Comparison of ENCODE assay signal across 9 mouse cellular contexts in genomic region chr6:98003114-98003513, GRCm38 (mm10).
DNase-seq lines count a peak whose midpoint lies in the region; ATAC-seq lines count a peak whose summit lies in the region.
"Had no signal": no experiment of that assay in that cellular context is flagged by ENCODE, and none has a peak within 500 bp of the region (broad histone marks: within the 10 kb centered on the region; RNA-seq: fewer than 3 reads in every experiment).

No protein-coding gene starts in this region.

- H3K9ac ChIP-seq in hindbrain, embryonic 11.5 days (ENCODE audit: low read depth, low read length): no peak overlapping the region
- no peak overlapping the region for H3K9ac ChIP-seq in hindbrain, embryonic 12.5 days
- H3K9ac ChIP-seq in neural tube, embryonic 13.5 days: no peak overlapping the region
- H3K9ac ChIP-seq: limb, embryonic 15.5 days had no signal

- H3K4me2 ChIP-seq in hindbrain, embryonic 11.5 days (replicated peaks; ENCODE audit: low read depth, low read length): no peak overlapping the region
- no peak overlapping the region for H3K4me2 ChIP-seq in hindbrain, embryonic 12.5 days (replicated peaks)
- H3K4me2 ChIP-seq in neural tube, embryonic 13.5 days: no peak overlapping the region
- H3K4me2 ChIP-seq: limb, embryonic 15.5 days had no signal

- DNase-seq in hindbrain, embryonic 11.5 days (ENCODE audit: low spot score): peak; percentile 72
- peak; percentile 23 for DNase-seq in CD4-positive helper T cell, adult 2 months (ENCODE audit: low read depth, low spot score)
- DNase-seq in ZHBTc4 (ENCODE audit: low read depth, low spot score): peak; percentile 62
- DNase-seq in gonadal fat pad, adult 2 months (ENCODE audit: low read depth): peak; percentile 5
- no peak for DNase-seq in adrenal gland, adult 2 months

- H3K27me3 ChIP-seq in hindbrain, embryonic 11.5 days (ENCODE audit: control insufficient read depth, insufficient read depth, low read length): no peaks in the 10 kb centered on the region
- no peaks in the 10 kb centered on the region for H3K27me3 ChIP-seq in hindbrain, embryonic 12.5 days
- peaks cover 4% of the 10 kb centered on the region for H3K27me3 ChIP-seq in neural tube, embryonic 13.5 days
- H3K27me3 ChIP-seq: limb, embryonic 15.5 days had no signal

- WGBS in hindbrain, embryonic 11.5 days: 23% methylated on average over 3 of the region's 3 CpGs
- 18% methylated on average over 3 of the region's 3 CpGs for WGBS in hindbrain, embryonic 12.5 days
- 26% methylated on average over 3 of the region's 3 CpGs for WGBS in neural tube, embryonic 13.5 days

- no peak for ATAC-seq in hindbrain, embryonic 11.5 days (ENCODE audit: low FRiP score)
- no peak for ATAC-seq in hindbrain, embryonic 12.5 days (ENCODE audit: low FRiP score)
- peak; percentile 15; the same call in 1 of the 2 replicates for ATAC-seq in neural tube, embryonic 13.5 days (ENCODE audit: low read depth)
- no peak for ATAC-seq in erythroid progenitor cell, adult 5-6 weeks (replicated peaks; ENCODE audit: low FRiP score, poor library complexity, severe bottlenecking)

- H3K9me3 ChIP-seq in hindbrain, embryonic 11.5 days (ENCODE audit: control insufficient read depth, low read length): no peaks in the 10 kb centered on the region
- no peaks in the 10 kb centered on the region for H3K9me3 ChIP-seq in hindbrain, embryonic 12.5 days (replicated peaks)
- H3K9me3 ChIP-seq in neural tube, embryonic 13.5 days: no peaks in the 10 kb centered on the region
- H3K9me3 ChIP-seq: limb, embryonic 15.5 days had no signal

- 0 out of 2 replicates have a peak, but pooled peaks cover 2% of the 10 kb centered on the region for H3K4me1 ChIP-seq in hindbrain, embryonic 11.5 days (replicated peaks; ENCODE audit: control insufficient read depth, insufficient read depth, low read length)
- H3K4me1 ChIP-seq in hindbrain, embryonic 12.5 days: 0 out of 2 replicates have a peak, but pooled peaks cover 5% of the 10 kb centered on the region
- no peaks in the 10 kb centered on the region for H3K4me1 ChIP-seq in neural tube, embryonic 13.5 days (replicated peaks)

- no peaks in the 10 kb centered on the region for H3K36me3 ChIP-seq in hindbrain, embryonic 11.5 days (ENCODE audit: control insufficient read depth, insufficient read depth, low read length)
- no peaks in the 10 kb centered on the region for H3K36me3 ChIP-seq in hindbrain, embryonic 12.5 days
- H3K36me3 ChIP-seq in neural tube, embryonic 13.5 days: no peaks in the 10 kb centered on the region
- H3K36me3 ChIP-seq: limb, embryonic 15.5 days had no signal

- H3K27ac ChIP-seq in hindbrain, embryonic 11.5 days (ENCODE audit: low read depth, low read length): no peak overlapping the region
- no peak overlapping the region for H3K27ac ChIP-seq in hindbrain, embryonic 12.5 days
- no peak overlapping the region for H3K27ac ChIP-seq in neural tube, embryonic 13.5 days (replicated peaks)
- H3K27ac ChIP-seq: limb, embryonic 15.5 days had no signal

- no peak overlapping the region for H3K4me3 ChIP-seq in hindbrain, embryonic 11.5 days (ENCODE audit: low read depth, low read length)
- no peak overlapping the region for H3K4me3 ChIP-seq in hindbrain, embryonic 12.5 days
- no peak overlapping the region for H3K4me3 ChIP-seq in neural tube, embryonic 13.5 days
- H3K4me3 ChIP-seq: limb, embryonic 15.5 days had no signal
